Mouse (Mus musculus): Measurements from ENCODE around the gene Ahnak.

DNA sequence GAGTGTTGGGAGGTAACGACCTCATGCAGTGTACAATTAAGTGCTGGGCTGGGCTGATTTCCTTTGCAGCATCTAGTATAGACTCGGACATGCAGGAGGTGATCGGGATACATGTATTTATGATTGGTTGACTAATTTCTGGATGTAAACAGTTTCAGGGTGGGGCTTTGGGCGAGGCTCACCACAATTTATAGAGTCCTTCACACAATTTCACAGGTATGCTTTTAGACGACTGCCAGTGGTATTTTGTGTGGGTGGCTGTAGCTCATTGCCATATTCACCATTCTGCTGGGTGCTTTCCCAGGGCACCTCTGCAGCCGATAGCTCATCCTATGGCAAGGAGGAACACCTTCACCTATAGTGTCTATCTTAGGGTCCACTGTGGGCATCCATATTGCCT, 9.5 kb downstream of the Ahnak start:
- TF ChIP-seq CTCF (IDR thresholded peaks at IDR 0.05; ENCODE audit: low read depth, low read length) (no peak), POLR2A (IDR thresholded peaks at IDR 0.05; ENCODE audit: insufficient read depth, low read length) (no peak), EP300 (IDR thresholded peaks at IDR 0.05; ENCODE audit: insufficient read depth, low read depth, low read length) (no peak)

All from ES-Bruce4 (cell line).